Mouse (Mus musculus) thymus, adult 2 months (tissue): Measurements from ENCODE around the gene Cyp2j7. TPM values are rescaled to one million over a fixed set of nuclear protein-coding genes. Genes with fewer than 3 reads are reported as not detected.
"Not testable (repeated sequence)": the region's sequence is repeated elsewhere in the genome, so short reads cannot be mapped to it uniquely, and the experiment has no call there.

Source experiments
- DNase-seq: peaks from one replicate; pipeline ENCODE4 v3.0.0; 2021
- H3K27ac ChIP-seq: fragments of 200-500 bp; 2 replicates; pipeline ENCODE4 v1.5.1; 2012; ENCODE audit warnings: low read length, control low read depth; ENCODE audit not compliant: control insufficient read depth, insufficient read depth
- H3K27me3 ChIP-seq: fragments of 200-500 bp; 2 replicates; pipeline ENCODE4 v1.6.1; 2012; ENCODE audit warnings: mild to moderate bottlenecking, low read length, moderate library complexity, mixed read lengths; ENCODE audit not compliant: control insufficient read depth, insufficient read depth
- H3K36me3 ChIP-seq: fragments of 200-500 bp; 2 replicates; pipeline ENCODE4 v1.6.1; 2012; ENCODE audit warnings: mild to moderate bottlenecking, low read length, moderate library complexity; ENCODE audit not compliant: control insufficient read depth, insufficient read depth
- H3K4me1 ChIP-seq: fragments of 200-500 bp; replicated peaks from 2 replicates; pipeline ENCODE4 v1.6.1; 2012; ENCODE audit warnings: low read length; ENCODE audit not compliant: control insufficient read depth, insufficient read depth
- H3K4me3 ChIP-seq: fragments of 200-500 bp; 2 replicates; pipeline ENCODE4 v1.5.1; 2012; ENCODE audit warnings: mild to moderate bottlenecking, low read length, control low read depth, moderate library complexity; ENCODE audit not compliant: control insufficient read depth, insufficient read depth
- CTCF ChIP-seq: fragments of 200-500 bp; IDR thresholded peaks from 2 replicates; pipeline ENCODE4 v1.5.1; 2012; ENCODE audit warnings: mild to moderate bottlenecking, control low read depth, low read length, moderate library complexity, borderline replicate concordance; ENCODE audit not compliant: control insufficient read depth, poor library complexity, insufficient read depth; ENCODE audit errors: extremely low read depth
- POLR2A ChIP-seq: fragments of 200-500 bp; IDR thresholded peaks from 2 replicates; pipeline ENCODE4 v1.6.1; 2012; ENCODE audit warnings: mild to moderate bottlenecking, low read length, control low read depth, moderate library complexity; ENCODE audit not compliant: control insufficient read depth, poor library complexity, insufficient read depth; ENCODE audit errors: extremely low read depth
- WGBS: fragments of 180-500 bp; shearing (Covaris S2); methylation state at CpG from one replicate; pipeline ENCODE4 v1.1.7; 2018; 5-methylcytosine and 5-hydroxymethylcytosine counted together
- polyA plus RNA-seq: library from polyadenylated mRNA; depleted of rRNA; stranded (reverse); fragments of >200 nt; gene quantifications from 2 replicates; pipeline ENCODE4 v1.2.3, GENCODE M21; 2012; rRNA removed

Cyp2j7 gene
- not detected in 2 replicates for polyA plus RNA-seq

- no peaks in the 10 kb centered on the region for H3K27me3 ChIP-seq
- no peak within 1 kb of the TSS for H3K4me3 ChIP-seq
- H3K4me1 ChIP-seq: no peaks in the 10 kb centered on the region
- no peak for TF ChIP-seq POLR2A
- TF ChIP-seq CTCF: no peak
- no peaks in the 10 kb centered on the region for H3K36me3 ChIP-seq
- H3K27ac ChIP-seq: no peak within 1 kb of the TSS
- 77% methylated on average over 3 of the region's 3 CpGs for WGBS
- DNase-seq: no peak
Observed at GRCm38 (mm10) chr4:96236559-96236958, at the start of gene Cyp2j7. TSS of gene Cyp2j7 (minus strand) at chr4:96236659.

DNA sequence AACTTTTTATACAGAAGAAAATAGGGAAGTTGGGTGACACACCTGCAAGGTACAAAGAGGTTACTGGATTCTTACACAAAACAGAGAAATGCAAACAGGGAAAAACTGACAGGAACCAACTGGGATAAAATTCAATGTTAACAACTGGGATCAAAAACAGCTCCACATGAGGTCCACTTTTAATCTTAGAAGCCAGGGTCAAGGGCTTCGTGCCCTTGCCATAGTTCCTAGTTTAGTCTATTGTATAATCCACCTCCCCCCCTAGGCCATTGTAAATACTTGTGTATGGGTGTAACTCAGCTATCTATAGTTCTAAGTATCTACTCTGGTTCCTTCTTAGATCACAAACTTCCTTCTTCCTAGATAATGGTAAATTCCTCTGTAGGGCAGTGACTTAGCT lies 40.4 kb upstream of the Cyp2j7 start:
- not testable (repeated sequence) for H3K27ac ChIP-seq, H3K4me3 ChIP-seq, H3K36me3 ChIP-seq, DNase-seq, H3K27me3 ChIP-seq, H3K4me1 ChIP-seq
- WGBS: 87% methylated on average over 1 of the region's 1 CpGs

DNA sequence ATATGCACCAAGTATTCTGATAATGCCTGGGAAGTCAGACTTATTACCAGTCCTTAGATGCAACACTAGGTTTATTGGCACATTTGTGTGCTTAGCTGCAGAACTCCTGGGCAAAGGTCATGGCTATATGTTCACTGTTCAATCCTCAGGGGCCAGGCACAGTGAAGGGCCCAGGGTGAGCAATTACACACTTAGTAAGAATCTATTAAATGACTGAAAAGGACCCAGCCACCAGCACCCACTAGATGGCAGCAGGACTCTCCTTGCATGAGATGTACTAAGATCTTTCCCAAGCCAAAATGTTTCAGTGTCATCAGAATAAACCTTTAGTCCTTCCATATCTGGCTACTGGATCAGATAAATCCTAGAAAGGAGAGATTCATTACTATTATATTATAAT lies 37.4 kb upstream of the Cyp2j7 start:
- Histone ChIP-seq H3K27me3 (no peaks in the 10 kb centered on the region), H3K36me3 (no peaks in the 10 kb centered on the region), H3K4me3 (no peak overlapping the region), H3K27ac (no peak overlapping the region), H3K4me1 (no peaks in the 10 kb centered on the region)
- DNase-seq: no peak
- TF ChIP-seq CTCF (no peak), POLR2A (no peak)

GRCm38 (mm10) chr4:96196701-96197100 lies 39.8 kb downstream of the Cyp2j7 start:
- Histone ChIP-seq H3K27ac (no peak overlapping the region), H3K27me3 (no peaks in the 10 kb centered on the region), H3K4me1 (no peaks in the 10 kb centered on the region), H3K36me3 (no peaks in the 10 kb centered on the region), H3K4me3 (no peak overlapping the region)
- WGBS: 76% methylated on average over 1 of the region's 1 CpGs
- DNase-seq: no peak
- no peak for TF ChIP-seq POLR2A

- WGBS: 92% methylated on average over 5 of the region's 5 CpGs
- not testable (repeated sequence) for H3K4me3 ChIP-seq, H3K27ac ChIP-seq
Observed at GRCm38 (mm10) chr4:96189321-96189720, 47.1 kb downstream of the Cyp2j7 start.

GRCm38 (mm10) chr4:96188671-96189070 lies 47.8 kb downstream of the Cyp2j7 start:
- H3K27ac ChIP-seq, H3K36me3 ChIP-seq, DNase-seq, H3K27me3 ChIP-seq, H3K4me1 ChIP-seq, H3K4me3 ChIP-seq: not testable (repeated sequence)
- WGBS: 84% methylated on average over 2 of the region's 2 CpGs

More at GRCm38 (mm10) chr4:96189321-96189720, 47.1 kb downstream of the Cyp2j7 start:
- H3K4me1 ChIP-seq, H3K36me3 ChIP-seq, H3K27me3 ChIP-seq, DNase-seq: not testable (repeated sequence)

- H3K4me3 ChIP-seq: not testable (repeated sequence)
- 91% methylated on average over 2 of the region's 2 CpGs for whole genome bisulfite sequencing
Observed at GRCm38 (mm10) chr4:96188146-96188545, 48.3 kb downstream of the Cyp2j7 start.

GRCm38 (mm10) chr4:96184716-96185115 lies 51.7 kb downstream of the Cyp2j7 start:
- not testable (repeated sequence) for H3K36me3 ChIP-seq, DNase-seq, H3K27ac ChIP-seq, H3K27me3 ChIP-seq, H3K4me3 ChIP-seq, H3K4me1 ChIP-seq
- 92% methylated on average over 2 of the region's 2 CpGs for WGBS

More at GRCm38 (mm10) chr4:96188146-96188545, 48.3 kb downstream of the Cyp2j7 start:
- not testable (repeated sequence) for DNase-seq, H3K4me1 ChIP-seq, H3K36me3 ChIP-seq, H3K27ac ChIP-seq, H3K27me3 ChIP-seq
